ENCODE assay signal across 8 mouse cellular contexts in genomic region chr2:61711108-61712040, GRCm38 (mm10). TPM values are rescaled to one million over a fixed set of nuclear protein-coding genes. Genes with fewer than 3 reads are reported as not detected.
DNase-seq lines count a peak whose midpoint lies in the region; ATAC-seq and TF ChIP-seq lines count a peak whose summit lies in the region.

Psmd14 (plus strand) TSS chr2:61711694.

- TF ChIP-seq CTCF in ES-Bruce4 (IDR thresholded peaks at IDR 0.05; ENCODE audit: low read depth, low read length) = no peak

- WGBS in forebrain, embryonic 14.5 days = 6% methylated on average over 38 of the region's 52 CpGs
- 4% methylated on average over 50 of the region's 52 CpGs for WGBS in neural tube, embryonic 15.5 days

- H3K4me2 ChIP-seq in forebrain, embryonic 14.5 days (ENCODE audit: low read length) = peak within 1 kb of the TSS; percentile 89
- H3K4me2 ChIP-seq in neural tube, embryonic 15.5 days = peak within 1 kb of the TSS; percentile 79

- TF ChIP-seq POLR2A in ES-Bruce4 (IDR thresholded peaks at IDR 0.05; ENCODE audit: insufficient read depth, low read length) = peak; percentile 74

- no peaks in the 10 kb centered on the region for H3K4me1 ChIP-seq in ES-Bruce4 (ENCODE audit: control insufficient read depth, insufficient read depth, low read length)
- H3K4me1 ChIP-seq in forebrain, embryonic 14.5 days (ENCODE audit: control insufficient read depth, insufficient read depth, low read length) = peaks cover 8% of the 10 kb centered on the region
- peaks cover 15% of the 10 kb centered on the region for H3K4me1 ChIP-seq in neural tube, embryonic 15.5 days

- peak; percentile 96 for DNase-seq in forebrain, embryonic 14.5 days (ENCODE audit: low spot score)
- peak; percentile 90 to 91 for DNase-seq in heart, postnatal 14 days
- DNase-seq in layer of hippocampus, adult 11-12 months (ENCODE audit: low spot score) = peak; percentile 86
- DNase-seq in lung, adult 18-20 months = peak; percentile 90 to 92
- peak; percentile 91 for DNase-seq in testis, postnatal 14 days (ENCODE audit: low spot score)

- no peak for TF ChIP-seq EP300 in ES-Bruce4 (IDR thresholded peaks at IDR 0.05; ENCODE audit: insufficient read depth, low read depth, low read length)

- peaks cover 3% of the 10 kb centered on the region; the same call in 1 of the 2 replicates for H3K36me3 ChIP-seq in ES-Bruce4 (ENCODE audit: control insufficient read depth, insufficient read depth, low read length, poor library complexity, severe bottlenecking)
- no peaks in the 10 kb centered on the region for H3K36me3 ChIP-seq in forebrain, embryonic 14.5 days (ENCODE audit: control insufficient read depth, insufficient read depth, low read length)
- H3K36me3 ChIP-seq in neural tube, embryonic 15.5 days = no peaks in the 10 kb centered on the region

- H3K27ac ChIP-seq in ES-Bruce4 (ENCODE audit: insufficient read depth, low read length) = peak within 1 kb of the TSS; percentile 61; the same call in 1 of the 2 replicates
- H3K27ac ChIP-seq in forebrain, embryonic 14.5 days (ENCODE audit: low read depth, low read length) = peak within 1 kb of the TSS; percentile 86
- H3K27ac ChIP-seq in neural tube, embryonic 15.5 days (replicated peaks) = peak within 1 kb of the TSS; percentile 88

- peak within 1 kb of the TSS; percentile 90 for H3K9ac ChIP-seq in ES-Bruce4 (ENCODE audit: low read depth, poor library complexity, severe bottlenecking)
- peak within 1 kb of the TSS; percentile 89 for H3K9ac ChIP-seq in forebrain, embryonic 14.5 days (ENCODE audit: low read length)
- H3K9ac ChIP-seq in neural tube, embryonic 15.5 days (replicated peaks) = peak within 1 kb of the TSS; percentile 93

- no peaks in the 10 kb centered on the region for H3K9me3 ChIP-seq in ES-Bruce4 (replicated peaks; ENCODE audit: control insufficient read depth, insufficient read depth, low read length, poor library complexity, severe bottlenecking)
- H3K9me3 ChIP-seq in forebrain, embryonic 14.5 days (replicated peaks; ENCODE audit: control insufficient read depth, low read length) = no peaks in the 10 kb centered on the region
- no peaks in the 10 kb centered on the region for H3K9me3 ChIP-seq in neural tube, embryonic 15.5 days (replicated peaks)

- intact Hi-C loops in heart, postnatal 14 days (cut with DNase I) = no loop called here

- no peaks in the 10 kb centered on the region for H3K27me3 ChIP-seq in ES-Bruce4 (ENCODE audit: control insufficient read depth, insufficient read depth, low read length, poor library complexity, severe bottlenecking)
- no peaks in the 10 kb centered on the region for H3K27me3 ChIP-seq in forebrain, embryonic 14.5 days (replicated peaks; ENCODE audit: control insufficient read depth, insufficient read depth, low read length)
- no peaks in the 10 kb centered on the region for H3K27me3 ChIP-seq in neural tube, embryonic 15.5 days (replicated peaks)

- H3K4me3 ChIP-seq in ES-Bruce4 (ENCODE audit: low read depth, low read length) = peak within 1 kb of the TSS; percentile 90
- peak within 1 kb of the TSS; percentile 80 for H3K4me3 ChIP-seq in forebrain, embryonic 14.5 days (ENCODE audit: low read depth, low read length)
- peak within 1 kb of the TSS; percentile 78 for H3K4me3 ChIP-seq in neural tube, embryonic 15.5 days (replicated peaks)

- ATAC-seq in cerebellum, adult (ENCODE audit: insufficient number of reproducible peaks, low FRiP score, low TSS enrichment) = peak; percentile 95
- peak; percentile 97 for ATAC-seq in forebrain, embryonic 14.5 days
- peak; percentile 98 for ATAC-seq in neural tube, embryonic 15.5 days (ENCODE audit: low FRiP score)

RNA-seq across cellular contexts. Expression of gene Psmd14, which starts in this region (rescaled TPM):
- polyA plus RNA-seq in ES-Bruce4 (2011; ENCODE audit: insufficient read depth, insufficient read length, low read depth, missing spikeins) = 240 and 266 TPM in 2 replicates
- polyA plus RNA-seq in forebrain, embryonic 14.5 days (2014; fragmentation: Nextera tagmentation; extraction: Ambion mirVana) = 279 and 296 TPM in 2 replicates
- 10 to 100 TPM; 61.0 to 63.8 TPM for total RNA-seq in heart, postnatal 14 days (2021)
- polyA plus RNA-seq in neural tube, embryonic 15.5 days (2015; fragmentation: Nextera tagmentation; extraction: Ambion mirVana) = 189 and 190 TPM in 2 replicates

Comparison
In these comparisons a context has a peak if more than half of its experiments do, and no peak if none do; other contexts are left out.
1. Peak in every context shown above with its lines: DNase-seq, ATAC-seq, H3K4me3 ChIP-seq and H3K27ac ChIP-seq.